Mouse (Mus musculus) heart, embryonic 11.5 days (tissue): ENCODE measurements around the gene Eno1. TPM values are rescaled to one million over a fixed set of nuclear protein-coding genes. Genes with fewer than 3 reads are reported as not detected.
"Not testable (repeated sequence)": the region's sequence is repeated elsewhere in the genome, so short reads cannot be mapped to it uniquely, and the experiment has no call there.

ENCODE experiments used
- ATAC-seq: fragments of 200-750 bp; cut with Nextera tagmentation; replicated peaks from 2 replicates; pipeline ENCODE4 v1.8.0; 2017; ENCODE audit warnings: moderate library complexity; ENCODE audit not compliant: insufficient number of reproducible peaks, low FRiP score, low TSS enrichment
- H3K27ac ChIP-seq: fragments of 300-500 bp; sonication (generic); 2 replicates; pipeline ENCODE4 v1.5.1; 2014; ENCODE audit warnings: mild to moderate bottlenecking, low read depth, low read length
- H3K27me3 ChIP-seq: fragments of 300-500 bp; sonication (generic); 2 replicates; pipeline ENCODE4 v1.6.1; 2014; ENCODE audit warnings: mild to moderate bottlenecking, low read length, mixed read lengths; ENCODE audit not compliant: control insufficient read depth, insufficient read depth
- H3K36me3 ChIP-seq: fragments of 300-500 bp; sonication (generic); 2 replicates; pipeline ENCODE4 v1.6.1; 2014; ENCODE audit warnings: mild to moderate bottlenecking, low read length, moderate library complexity, mixed read lengths; ENCODE audit not compliant: control insufficient read depth, insufficient read depth
- H3K4me1 ChIP-seq: fragments of 300-500 bp; sonication (generic); 2 replicates; pipeline ENCODE4 v1.6.1; 2014; ENCODE audit warnings: low read length; ENCODE audit not compliant: control insufficient read depth, insufficient read depth
- H3K4me2 ChIP-seq: fragments of 300-500 bp; sonication (generic); 2 replicates; pipeline ENCODE4 v1.6.1; 2014; ENCODE audit warnings: mild to moderate bottlenecking, moderate library complexity
- H3K4me3 ChIP-seq: fragments of 300-500 bp; sonication (generic); 2 replicates; pipeline ENCODE4 v1.5.1; 2014; ENCODE audit warnings: low read depth, low read length
- H3K9ac ChIP-seq: fragments of 300-500 bp; sonication (generic); 2 replicates; pipeline ENCODE4 v1.6.1; 2014; ENCODE audit warnings: mild to moderate bottlenecking, low read depth, low read length, moderate library complexity
- H3K9me3 ChIP-seq: fragments of 300-500 bp; sonication (generic); replicated peaks from 2 replicates; pipeline ENCODE4 v1.6.1; 2016; ENCODE audit warnings: low read length; ENCODE audit not compliant: control insufficient read depth
- WGBS: fragments of 180-500 bp; shearing (Covaris S2); extraction: QIAGEN DNeasy Blood & Tissue Kit; methylation state at CpG from one replicate; pipeline ENCODE4 v1.1.7; 2014; ENCODE audit not compliant: insufficient replicate concordance; 5-methylcytosine and 5-hydroxymethylcytosine counted together
- polyA plus RNA-seq: library from polyadenylated mRNA; unstranded; fragments of >200 nt; fragmentation: Nextera tagmentation; extraction: Ambion mirVana; gene quantifications from 2 replicates; pipeline ENCODE4 v1.2.1, GENCODE M21; 2014

Gene Eno1
- polyA plus RNA-seq, 1 experiment from 2014 or later = 2,057 TPM

- H3K9ac ChIP-seq, H3K36me3 ChIP-seq, ATAC-seq, H3K9me3 ChIP-seq, H3K4me3 ChIP-seq, H3K27me3 ChIP-seq, H3K4me2 ChIP-seq, H3K27ac ChIP-seq: not testable (repeated sequence)
- H3K4me1 ChIP-seq = peaks cover 27% of the 10 kb centered on the region
- 77% methylated on average over 4 of the region's 4 CpGs for WGBS
Measured at GRCm38 (mm10) chr4:150270718-150271117, 34.2 kb downstream of the Eno1 start.

GRCm38 (mm10) chr4:150272725-150273124 is 36.2 kb downstream of the Eno1 start:
- H3K27me3 ChIP-seq = no peaks in the 10 kb centered on the region
- ATAC-seq = peak; percentile 52; the same call in 1 of the 2 replicates

GRCm38 (mm10) chr4:150275531-150275930 is 39.0 kb downstream of the Eno1 start:
- Histone ChIP-seq H3K27ac (no peak overlapping the region), H3K4me2 (no peak overlapping the region), H3K27me3 (no peaks in the 10 kb centered on the region), H3K4me3 (no peak overlapping the region), H3K4me1 (peaks cover 17% of the 10 kb centered on the region), H3K9me3 (no peaks in the 10 kb centered on the region), H3K9ac (no peak overlapping the region), H3K36me3 (no peaks in the 10 kb centered on the region)
- WGBS = 73% methylated on average over 5 of the region's 5 CpGs
- ATAC-seq = no peak

More at GRCm38 (mm10) chr4:150272725-150273124, 36.2 kb downstream of the Eno1 start:
- Histone ChIP-seq H3K36me3 (no peaks in the 10 kb centered on the region), H3K9ac (no peak overlapping the region), H3K9me3 (no peaks in the 10 kb centered on the region), H3K4me1 (peaks cover 27% of the 10 kb centered on the region), H3K4me2 (0 out of 2 replicates have a peak overlapping the region, but pooled peaks have one; percentile 33), H3K27ac (peak overlapping the region; percentile 51), H3K4me3 (no peak overlapping the region)
- WGBS = 18% methylated on average over 9 of the region's 9 CpGs

GRCm38 (mm10) chr4:150279336-150279735 is 42.8 kb downstream of the Eno1 start:
- H3K36me3 ChIP-seq, H3K4me3 ChIP-seq, ATAC-seq, H3K9me3 ChIP-seq, H3K27ac ChIP-seq, H3K27me3 ChIP-seq, H3K4me2 ChIP-seq, H3K9ac ChIP-seq: not testable (repeated sequence)
- 86% methylated on average over 5 of the region's 7 CpGs for WGBS
- H3K4me1 ChIP-seq = peaks cover 19% of the 10 kb centered on the region

GRCm38 (mm10) chr4:150280002-150280401 is 43.5 kb downstream of the Eno1 start:
- H3K27me3 ChIP-seq = no peaks in the 10 kb centered on the region
- 75% methylated on average over 2 of the region's 2 CpGs for WGBS
- H3K4me2 ChIP-seq = no peak overlapping the region
- H3K4me1 ChIP-seq = peaks cover 19% of the 10 kb centered on the region
- no peaks in the 10 kb centered on the region for H3K36me3 ChIP-seq
- no peak overlapping the region for H3K9ac ChIP-seq
- no peaks in the 10 kb centered on the region for H3K9me3 ChIP-seq
- ATAC-seq = no peak
- H3K4me3 ChIP-seq = no peak overlapping the region
- peak overlapping the region; percentile 96; the same call in 1 of the 2 replicates for H3K27ac ChIP-seq

- no peaks in the 10 kb centered on the region for H3K9me3 ChIP-seq
- H3K4me2 ChIP-seq = peak overlapping the region; percentile 68
- H3K9ac ChIP-seq = peak overlapping the region; percentile 16; the same call in 1 of the 2 replicates
- no peaks in the 10 kb centered on the region for H3K36me3 ChIP-seq
- peak overlapping the region; percentile 80 for H3K4me3 ChIP-seq
- peaks cover 19% of the 10 kb centered on the region for H3K4me1 ChIP-seq
- no peak for ATAC-seq
- no peaks in the 10 kb centered on the region for H3K27me3 ChIP-seq
- WGBS = 42% methylated on average over 4 of the region's 4 CpGs
- peak overlapping the region; percentile 96 for H3K27ac ChIP-seq
Measured at GRCm38 (mm10) chr4:150280459-150280858, 43.9 kb downstream of the Eno1 start.

GRCm38 (mm10) chr4:150281018-150281761 is 44.7 kb downstream of the Eno1 start, which contains the start of gene Rere:
Gene Rere (plus strand): TSS chr4:150281646.
- Histone ChIP-seq H3K27me3 (no peaks in the 10 kb centered on the region), H3K4me2 (peak within 1 kb of the TSS; percentile 88), H3K9ac (peak within 1 kb of the TSS; percentile 90), H3K9me3 (no peaks in the 10 kb centered on the region), H3K4me1 (peaks cover 23% of the 10 kb centered on the region), H3K4me3 (peak within 1 kb of the TSS; percentile 80), H3K27ac (peak within 1 kb of the TSS; percentile 96), H3K36me3 (no peaks in the 10 kb centered on the region)
- under 1% methylated on average over 60 of the region's 60 CpGs for WGBS
- ATAC-seq = peak; percentile 99

GRCm38 (mm10) chr4:150281891-150282630 is 45.5 kb downstream of the Eno1 start:
- Histone ChIP-seq H3K36me3 (no peaks in the 10 kb centered on the region), H3K9ac (peak overlapping the region; percentile 90), H3K4me3 (peak overlapping the region; percentile 80), H3K27ac (peak overlapping the region; percentile 95), H3K4me1 (peaks cover 23% of the 10 kb centered on the region), H3K9me3 (no peaks in the 10 kb centered on the region), H3K4me2 (peak overlapping the region; percentile 88), H3K27me3 (no peaks in the 10 kb centered on the region)
- peak; percentile 24; the same call in 1 of the 2 replicates for ATAC-seq
- WGBS = 1% methylated on average over 48 of the region's 50 CpGs
